Mouse (Mus musculus) embryonic facial prominence, embryonic 10.5 days (tissue): ENCODE data around the gene Acad10. TPM values are rescaled to one million over a fixed set of nuclear protein-coding genes. Genes with fewer than 3 reads are reported as not detected.
"Not testable (repeated sequence)": the region's sequence is repeated elsewhere in the genome, so short reads cannot be mapped to it uniquely, and the experiment has no call there.

ENCODE experiments used
- DNase-seq: peaks from one replicate; pipeline ENCODE4 v3.0.0-alpha.2; 2017; ENCODE audit warnings: low spot score
- H3K27ac ChIP-seq: fragments of 300-500 bp; sonication (generic); replicated peaks from 2 replicates; pipeline ENCODE4 v1.5.1; 2016; ENCODE audit warnings: mild to moderate bottlenecking
- H3K27me3 ChIP-seq: fragments of 300-500 bp; sonication (generic); replicated peaks from 2 replicates; pipeline ENCODE4 v1.6.1; 2016; ENCODE audit warnings: low read depth, mild to moderate bottlenecking; ENCODE audit not compliant: poor library complexity, severe bottlenecking
- H3K36me3 ChIP-seq: fragments of 300-500 bp; sonication (generic); replicated peaks from 2 replicates; pipeline ENCODE4 v1.6.1; 2016; ENCODE audit warnings: mild to moderate bottlenecking, moderate library complexity
- H3K4me1 ChIP-seq: fragments of 300-500 bp; sonication (generic); 2 replicates; pipeline ENCODE4 v1.6.1; 2016
- H3K4me3 ChIP-seq: fragments of 300-500 bp; sonication (generic); 2 replicates; pipeline ENCODE4 v1.5.1; 2016; ENCODE audit warnings: mild to moderate bottlenecking, moderate library complexity
- H3K9me3 ChIP-seq: fragments of 300-500 bp; sonication (generic); 2 replicates; pipeline ENCODE4 v1.6.1; 2016; ENCODE audit warnings: mild to moderate bottlenecking
- WGBS: fragments of 180-500 bp; shearing (Covaris S2); methylation state at CpG from one replicate; pipeline ENCODE4 v1.1.7; 2016; 5-methylcytosine and 5-hydroxymethylcytosine counted together
- polyA plus RNA-seq: library from polyadenylated mRNA; unstranded; fragments of >200 nt; fragmentation: Nextera tagmentation; extraction: Ambion mirVana; gene quantifications from 2 replicates; pipeline ENCODE4 v1.2.1, GENCODE M21; 2016

Acad10 gene
- polyA plus RNA-seq, 1 experiment from 2014 or later: 2.6 TPM

DNA sequence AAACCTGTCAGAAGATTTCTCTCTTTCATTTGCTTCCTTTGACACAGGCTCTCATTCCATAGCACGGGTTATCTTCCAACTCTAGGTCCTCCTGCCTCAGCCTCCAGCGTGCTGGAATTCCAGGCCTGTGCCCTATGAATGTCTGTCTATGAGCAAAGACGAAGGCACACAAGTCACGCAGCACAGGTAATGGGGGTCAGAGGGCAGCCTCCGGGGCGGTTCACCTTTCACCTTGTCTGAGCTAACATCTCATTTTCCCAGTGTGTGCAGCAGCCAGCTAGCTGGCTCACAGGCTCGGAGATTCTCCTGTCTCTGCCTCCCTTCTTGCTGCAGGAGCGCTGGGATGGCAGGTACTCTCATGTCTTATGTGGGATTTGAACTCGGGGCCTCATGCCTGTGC, 20.7 kb downstream of the Acad10 start:
- H3K36me3 ChIP-seq: no peaks in the 10 kb centered on the region
- no peaks in the 10 kb centered on the region for H3K4me1 ChIP-seq
- no peak for DNase-seq
- H3K4me3 ChIP-seq: no peak overlapping the region
- 87% methylated on average over 9 of the region's 9 CpGs for WGBS
- H3K27ac ChIP-seq: no peak overlapping the region
- no peaks in the 10 kb centered on the region for H3K27me3 ChIP-seq
- no peaks in the 10 kb centered on the region for H3K9me3 ChIP-seq

DNA sequence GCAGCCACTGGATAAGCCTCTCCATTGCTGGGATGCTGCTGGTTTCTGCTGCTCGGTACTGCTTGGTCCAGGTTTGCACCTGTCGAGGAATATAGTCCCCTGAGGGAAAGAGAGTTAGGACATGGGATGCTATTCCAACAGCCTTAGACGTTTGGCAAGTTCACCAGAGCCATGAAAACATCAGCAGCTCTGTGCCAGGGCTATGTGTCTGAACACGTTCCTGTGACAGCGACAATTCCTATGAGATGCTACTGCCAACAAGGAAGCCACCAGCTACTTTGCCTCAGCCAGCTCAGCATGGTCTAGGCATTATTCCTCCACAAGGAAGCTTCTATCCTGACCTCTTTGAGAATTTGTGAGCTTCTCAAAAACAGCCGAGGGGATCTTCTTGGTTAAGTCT, 23.0 kb downstream of the Acad10 start:
- no peak for DNase-seq
- Histone ChIP-seq H3K9me3 (no peaks in the 10 kb centered on the region), H3K36me3 (no peaks in the 10 kb centered on the region), H3K27ac (no peak overlapping the region), H3K27me3 (no peaks in the 10 kb centered on the region), H3K4me3 (no peak overlapping the region), H3K4me1 (peaks cover 6% of the 10 kb centered on the region)
- 81% methylated on average over 6 of the region's 6 CpGs for WGBS

DNA sequence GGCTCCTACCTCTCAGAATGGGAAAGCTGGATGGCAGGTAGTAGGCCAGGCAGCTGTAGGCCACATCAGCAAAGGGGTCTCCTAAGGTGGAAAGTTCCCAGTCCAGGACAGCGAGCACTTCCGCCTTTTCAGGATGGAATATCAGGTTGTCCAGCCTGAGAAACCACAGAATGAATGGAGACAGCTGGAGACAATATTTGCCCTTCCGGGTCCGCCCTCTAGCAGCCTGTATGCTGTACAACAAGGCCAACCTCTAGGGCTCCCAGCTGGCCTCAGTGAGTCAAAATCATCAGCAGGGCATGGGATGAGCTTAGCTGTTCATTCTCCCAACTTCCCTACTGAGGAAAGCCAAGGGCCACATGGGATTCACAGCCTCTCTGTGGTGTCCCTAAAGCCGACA, 25.6 kb downstream of the Acad10 start:
- WGBS: 90% methylated on average over 5 of the region's 5 CpGs
- peaks cover 6% of the 10 kb centered on the region for H3K4me1 ChIP-seq
- no peaks in the 10 kb centered on the region for H3K9me3 ChIP-seq
- no peak overlapping the region for H3K27ac ChIP-seq
- no peak overlapping the region for H3K4me3 ChIP-seq
- H3K36me3 ChIP-seq: no peaks in the 10 kb centered on the region
- DNase-seq: no peak
- no peaks in the 10 kb centered on the region for H3K27me3 ChIP-seq

DNA sequence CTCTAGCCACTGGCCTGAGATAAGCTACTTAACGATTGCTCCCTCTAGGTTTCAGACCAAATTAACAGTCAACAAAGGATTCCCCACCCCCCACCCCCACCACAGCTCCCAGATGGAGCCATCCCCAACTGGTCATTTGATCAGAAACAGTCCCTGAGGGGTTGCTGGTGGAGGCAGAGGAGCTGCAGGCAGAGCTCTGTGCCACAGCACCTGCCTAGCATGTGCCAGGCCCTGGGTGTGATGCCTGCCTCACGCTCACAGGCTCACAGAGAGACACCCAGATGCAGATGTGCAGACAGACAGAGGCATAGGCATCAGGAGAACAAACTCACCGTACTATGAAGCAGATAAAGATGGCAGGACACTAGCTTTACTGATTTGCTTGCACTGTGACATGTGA, 27.5 kb downstream of the Acad10 start:
- H3K4me3 ChIP-seq: no peak overlapping the region
- no peaks in the 10 kb centered on the region for H3K9me3 ChIP-seq
- H3K27me3 ChIP-seq: no peaks in the 10 kb centered on the region
- no peaks in the 10 kb centered on the region for H3K36me3 ChIP-seq
- WGBS: 48% methylated on average over 3 of the region's 3 CpGs
- no peak overlapping the region; the same call in 1 of the 2 replicates for H3K27ac ChIP-seq
- no peak for DNase-seq
- H3K4me1 ChIP-seq: peaks cover 6% of the 10 kb centered on the region

DNA sequence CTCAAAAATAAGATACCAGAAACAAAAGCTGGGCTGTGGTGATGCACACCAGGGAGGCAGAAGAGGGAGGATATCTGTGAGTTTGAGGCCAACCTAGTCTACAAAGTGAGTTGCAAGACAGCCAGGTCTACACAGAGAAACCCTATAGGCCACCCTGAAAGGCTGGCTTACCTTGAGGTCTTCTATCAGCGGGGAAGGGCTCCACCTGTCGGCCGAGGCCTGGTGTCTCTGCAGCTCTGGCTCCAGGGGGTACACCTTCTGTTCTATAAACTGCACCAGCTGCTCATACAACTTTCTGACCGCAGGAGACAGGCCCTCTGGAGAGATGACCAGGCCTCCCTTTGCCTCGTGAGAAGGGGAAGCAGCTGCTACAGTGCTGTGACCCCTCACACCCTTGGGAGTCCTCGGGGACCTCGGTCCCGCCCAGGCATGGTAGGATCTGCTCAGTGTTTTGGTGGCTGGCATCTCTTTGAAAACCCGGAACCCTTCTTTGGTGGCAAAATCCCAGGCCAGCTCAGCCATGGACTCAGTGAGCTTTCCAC, 29.1 kb downstream of the Acad10 start:
- H3K4me3 ChIP-seq, DNase-seq, H3K36me3 ChIP-seq, H3K27ac ChIP-seq, H3K4me1 ChIP-seq, H3K27me3 ChIP-seq, H3K9me3 ChIP-seq: not testable (repeated sequence)
- 67% methylated on average over 9 of the region's 9 CpGs for WGBS

DNA sequence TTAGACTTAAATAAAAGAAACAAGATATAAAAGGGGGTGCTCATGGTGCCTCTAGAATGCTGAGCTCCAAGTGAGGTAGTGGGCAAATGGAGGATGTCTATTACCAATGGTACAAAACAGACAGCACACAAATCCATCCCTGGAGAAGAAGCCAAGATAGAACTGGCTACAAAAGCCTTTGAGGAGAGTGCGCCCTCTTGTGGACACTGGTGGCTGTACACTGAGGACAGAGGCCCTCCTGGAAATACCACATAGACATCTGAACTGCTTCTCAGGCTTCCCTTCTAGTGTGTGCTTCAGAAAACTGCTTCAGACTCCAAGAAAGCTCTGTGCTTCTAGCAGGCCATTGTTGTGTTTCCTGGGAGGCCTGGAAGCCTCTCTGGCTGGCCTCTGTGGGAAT, 32.4 kb downstream of the Acad10 start:
- DNase-seq: peak; percentile 78
- peaks cover 5% of the 10 kb centered on the region for H3K4me1 ChIP-seq
- 0% methylated on average over 1 of the region's 1 CpGs for WGBS

DNA sequence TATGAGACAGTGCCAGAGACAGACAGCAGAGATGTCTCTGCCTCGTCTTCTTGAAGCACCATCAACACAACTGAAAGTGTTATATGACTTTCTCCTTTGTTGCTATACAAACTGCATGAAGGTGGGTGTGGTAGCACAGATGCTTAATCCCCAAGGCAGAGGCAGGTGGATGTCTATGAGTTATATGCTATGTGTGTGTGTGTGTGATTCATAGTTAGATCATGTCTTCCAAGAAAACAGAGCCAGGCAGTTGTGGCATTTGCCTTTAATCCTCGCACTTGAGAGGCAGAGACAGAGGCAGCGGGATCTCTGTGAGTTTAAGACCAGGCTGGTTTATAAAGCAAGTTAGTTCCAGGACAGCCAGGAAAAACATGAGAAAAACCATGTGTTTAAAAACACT, 37.1 kb downstream of the Acad10 start:
- Histone ChIP-seq H3K4me3 (no peak overlapping the region), H3K9me3 (no peaks in the 10 kb centered on the region), H3K4me1 (peaks cover 11% of the 10 kb centered on the region), H3K27me3 (no peaks in the 10 kb centered on the region), H3K27ac (no peak overlapping the region), H3K36me3 (no peaks in the 10 kb centered on the region; the same call in 1 of the 2 replicates)
- no peak for DNase-seq
- 89% methylated on average over 3 of the region's 3 CpGs for WGBS

More for the DNA sequence above, 32.4 kb downstream of the Acad10 start:
- no peaks in the 10 kb centered on the region for H3K27me3 ChIP-seq
- H3K27ac ChIP-seq: no peak overlapping the region
- H3K4me3 ChIP-seq: no peak overlapping the region
- H3K36me3 ChIP-seq: no peaks in the 10 kb centered on the region
- H3K9me3 ChIP-seq: no peaks in the 10 kb centered on the region

DNA sequence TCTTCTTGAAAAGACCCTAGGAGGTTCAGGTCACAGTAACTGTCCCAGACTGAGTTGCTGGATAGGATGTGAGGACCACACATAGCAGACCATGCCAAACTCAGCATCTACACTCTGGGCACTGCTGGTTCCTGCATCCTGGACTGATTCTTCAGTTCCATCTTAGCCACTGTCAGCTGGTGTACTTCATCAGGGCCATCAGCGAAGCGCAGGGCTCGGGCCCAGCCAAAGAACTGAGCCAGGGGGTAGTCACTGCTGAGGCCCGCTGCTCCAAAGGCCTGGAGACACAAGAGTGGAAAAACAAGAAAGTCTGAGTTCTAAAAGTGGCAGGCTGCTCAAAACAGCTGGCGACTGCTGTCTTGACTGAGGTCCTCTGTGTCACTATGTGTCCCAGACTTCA, 39.2 kb downstream of the Acad10 start:
- peaks cover 16% of the 10 kb centered on the region for H3K4me1 ChIP-seq
- no peak overlapping the region for H3K27ac ChIP-seq
- H3K9me3 ChIP-seq: no peaks in the 10 kb centered on the region
- H3K36me3 ChIP-seq: no peaks in the 10 kb centered on the region; the same call in 1 of the 2 replicates
- no peak for DNase-seq
- no peaks in the 10 kb centered on the region for H3K27me3 ChIP-seq
- no peak overlapping the region for H3K4me3 ChIP-seq
- WGBS: 91% methylated on average over 5 of the region's 5 CpGs

DNA sequence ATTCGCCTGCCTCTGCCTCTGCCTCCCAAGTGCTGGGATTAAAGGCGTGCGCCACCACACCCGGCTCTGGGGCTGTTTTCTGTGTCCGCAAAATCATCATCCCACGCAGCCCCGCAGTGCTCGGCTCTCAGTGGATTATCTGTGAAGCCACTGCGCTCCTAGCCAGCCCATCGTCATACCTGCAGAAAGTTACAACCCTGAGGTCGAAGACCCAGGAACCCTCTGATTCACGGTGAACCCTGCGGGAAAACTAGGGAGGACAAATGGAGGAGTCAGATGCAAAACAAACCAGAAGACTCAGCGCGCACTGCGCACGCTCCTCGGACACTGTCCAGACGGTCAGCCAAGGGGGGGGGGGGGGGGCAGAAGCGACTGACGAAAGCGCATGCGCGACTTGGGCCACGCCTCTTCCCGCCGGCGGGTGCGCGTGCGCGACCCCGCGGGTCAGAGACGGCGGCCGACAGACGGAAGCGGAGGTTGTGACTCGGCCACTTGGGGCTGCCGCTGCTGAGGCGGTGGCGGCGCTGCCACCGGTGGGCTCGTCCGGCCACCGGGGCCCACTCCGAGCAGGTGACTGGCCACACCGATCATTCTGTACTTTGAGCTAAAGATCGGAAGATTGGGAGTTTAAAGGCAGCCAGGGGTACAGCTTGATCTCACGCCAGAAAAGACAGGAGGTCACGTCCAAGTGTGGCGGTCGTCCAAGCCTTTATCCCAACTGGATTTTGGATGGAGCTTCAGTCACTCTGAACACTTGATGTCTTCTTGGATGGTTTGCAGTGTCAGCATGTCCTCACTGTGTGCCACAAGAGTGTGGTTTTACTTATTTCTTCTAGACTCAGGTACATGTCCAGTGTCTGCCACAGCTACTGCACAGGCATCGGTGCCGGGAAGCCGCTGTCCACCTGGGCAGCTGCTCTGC, 41.5 kb downstream of the Acad10 start, which contains the start of gene Acad12:
Gene Acad12, minus strand, starts transcription at position 347 of the 922 bp plus-strand sequence.
- no peaks in the 10 kb centered on the region for H3K27me3 ChIP-seq
- H3K9me3 ChIP-seq: no peaks in the 10 kb centered on the region
- H3K36me3 ChIP-seq: no peaks in the 10 kb centered on the region; the same call in 1 of the 2 replicates
- peaks cover 16% of the 10 kb centered on the region for H3K4me1 ChIP-seq
- peak within 1 kb of the TSS; percentile 83 for H3K4me3 ChIP-seq
- 1% methylated on average over 58 of the region's 58 CpGs for WGBS
- peak within 1 kb of the TSS; percentile 88 for H3K27ac ChIP-seq
- DNase-seq: peak; percentile 95

DNA sequence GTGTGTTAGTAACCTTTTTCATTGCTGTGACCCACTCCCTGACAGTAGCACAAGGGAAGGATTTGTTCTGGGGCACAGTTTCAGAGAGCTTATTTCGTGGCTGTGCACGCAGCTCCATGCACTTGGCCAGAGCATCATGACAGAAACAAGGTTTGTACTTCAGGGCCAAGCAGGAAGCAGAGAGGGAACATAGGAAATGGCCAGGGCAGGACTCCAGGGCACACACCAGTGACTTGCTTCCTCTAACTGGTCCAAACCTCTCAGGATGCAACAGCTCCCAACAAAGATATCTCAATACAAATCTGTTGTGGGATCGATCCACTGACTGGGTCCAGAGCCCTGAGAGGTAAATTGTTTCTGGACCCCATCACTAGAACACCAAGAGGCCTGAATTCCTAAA, 45.4 kb downstream of the Acad10 start:
- H3K9me3 ChIP-seq, H3K27me3 ChIP-seq, H3K36me3 ChIP-seq, DNase-seq, H3K27ac ChIP-seq, H3K4me3 ChIP-seq: not testable (repeated sequence)
- 88% methylated on average over 3 of the region's 3 CpGs for WGBS
- peaks cover 15% of the 10 kb centered on the region for H3K4me1 ChIP-seq

DNA sequence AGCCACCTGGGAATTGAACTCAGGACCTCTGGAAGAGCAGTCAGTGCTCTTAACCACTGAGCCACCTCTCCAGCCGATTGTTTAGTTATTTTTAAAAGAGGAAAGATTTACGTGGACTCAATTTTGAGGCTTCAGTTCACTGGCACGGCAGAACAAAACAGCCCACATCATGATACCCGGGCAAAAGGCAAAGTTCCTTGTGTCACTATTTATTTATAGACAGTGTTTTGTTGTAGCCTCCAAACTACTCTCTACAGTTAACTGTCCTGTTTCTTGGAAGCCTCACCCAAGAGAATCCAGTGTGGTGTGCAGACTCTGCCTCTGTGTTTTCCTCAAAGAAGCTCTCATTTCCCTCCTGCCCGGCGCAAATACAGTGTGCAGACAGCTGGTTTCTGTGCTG, 48.3 kb downstream of the Acad10 start:
- WGBS: 90% methylated on average over 6 of the region's 6 CpGs
- no peaks in the 10 kb centered on the region for H3K27me3 ChIP-seq
- H3K4me3 ChIP-seq: no peak overlapping the region
- peaks cover 3% of the 10 kb centered on the region; the same call in 1 of the 2 replicates for H3K4me1 ChIP-seq
- H3K36me3 ChIP-seq: no peaks in the 10 kb centered on the region
- H3K9me3 ChIP-seq: no peaks in the 10 kb centered on the region
- no peak for DNase-seq
- H3K27ac ChIP-seq: no peak overlapping the region

DNA sequence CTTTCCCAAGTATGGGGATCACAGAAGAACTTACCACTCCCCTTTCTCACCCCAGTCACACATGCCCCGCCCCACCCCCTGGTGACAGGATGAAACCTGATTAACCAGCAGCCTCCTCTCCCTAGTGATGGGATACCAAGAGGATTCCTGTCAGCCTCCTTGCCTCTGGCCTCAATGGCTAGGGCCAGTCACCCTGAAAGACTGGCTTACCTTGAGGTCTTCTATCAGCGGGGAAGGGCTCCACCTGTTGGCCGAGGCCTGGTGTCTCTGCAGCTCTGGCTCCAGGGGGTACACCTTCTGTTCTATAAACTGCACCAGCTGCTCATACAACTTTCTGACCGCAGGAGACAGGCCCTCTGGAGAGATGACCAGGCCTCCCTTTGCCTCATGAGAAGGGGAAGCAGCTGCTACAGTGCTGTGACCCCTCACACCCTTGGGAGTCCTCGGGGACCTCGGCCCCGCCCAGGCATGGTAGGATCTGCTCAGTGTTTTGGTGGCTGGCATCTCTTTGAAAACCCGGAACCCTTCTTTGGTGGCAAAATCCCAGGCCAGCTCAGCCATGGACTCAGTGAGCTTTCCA, 50.7 kb downstream of the Acad10 start:
- 58% methylated on average over 8 of the region's 8 CpGs for WGBS
- not testable (repeated sequence) for H3K9me3 ChIP-seq, H3K27ac ChIP-seq, H3K36me3 ChIP-seq, H3K4me1 ChIP-seq, H3K27me3 ChIP-seq, DNase-seq, H3K4me3 ChIP-seq

DNA sequence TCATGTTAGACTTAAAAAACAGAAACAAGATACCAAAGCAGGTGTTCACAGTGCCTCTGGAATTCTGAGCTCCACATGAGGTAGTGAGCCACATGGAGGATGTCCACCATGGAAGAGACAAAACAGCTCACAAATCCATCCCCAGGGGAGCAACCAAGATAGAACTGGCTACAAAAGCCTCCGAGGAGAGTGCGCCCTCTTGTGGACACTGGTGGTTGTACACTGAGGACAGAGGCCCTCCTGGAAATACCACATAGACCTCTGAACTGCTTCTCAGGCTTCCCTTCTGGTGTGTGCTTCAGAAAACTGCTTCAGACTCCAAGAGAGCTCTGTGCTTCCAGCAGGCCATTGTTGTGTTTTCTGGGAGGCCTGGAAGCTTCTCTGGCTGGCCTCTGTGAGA, 54.2 kb downstream of the Acad10 start:
- no peaks in the 10 kb centered on the region for H3K27me3 ChIP-seq
- no peak overlapping the region for H3K4me3 ChIP-seq
- H3K9me3 ChIP-seq: no peaks in the 10 kb centered on the region
- peak; percentile 78 for DNase-seq
- no peaks in the 10 kb centered on the region for H3K36me3 ChIP-seq
- H3K4me1 ChIP-seq: peaks cover 5% of the 10 kb centered on the region; the same call in 1 of the 2 replicates
- no peak overlapping the region for H3K27ac ChIP-seq
- 0% methylated on average over 2 of the region's 2 CpGs for WGBS
